Mouse (Mus musculus) limb, embryonic 11.5 days (tissue): ENCODE results near the gene Hoxb8. TPM values are rescaled to one million over a fixed set of nuclear protein-coding genes. Genes with fewer than 3 reads are reported as not detected.

ENCODE experiments used
- ATAC-seq: fragments of 200-750 bp; cut with Nextera tagmentation; 2 replicates; pipeline ENCODE4 v1.8.0; 2017; ENCODE audit warnings: low read depth; ENCODE audit not compliant: insufficient number of reproducible peaks, low FRiP score, low TSS enrichment
- DNase-seq: peaks from one replicate; pipeline ENCODE4 v3.0.0-alpha.2; 2015; ENCODE audit warnings: low spot score
- H3K27ac ChIP-seq: fragments of 300-500 bp; sonication (generic); replicated peaks from 2 replicates; pipeline ENCODE4 v1.5.1; 2014; ENCODE audit warnings: low read depth, mild to moderate bottlenecking, low read length
- H3K27me3 ChIP-seq: fragments of 300-500 bp; sonication (generic); 2 replicates; pipeline ENCODE4 v1.6.1; 2014; ENCODE audit warnings: mild to moderate bottlenecking, low read length, mixed read lengths; ENCODE audit not compliant: control insufficient read depth, insufficient read depth
- H3K36me3 ChIP-seq: fragments of 300-500 bp; sonication (generic); 2 replicates; pipeline ENCODE4 v1.6.1; 2014; ENCODE audit warnings: mild to moderate bottlenecking, low read length, moderate library complexity, mixed read lengths; ENCODE audit not compliant: control insufficient read depth, insufficient read depth
- H3K4me1 ChIP-seq: fragments of 300-500 bp; sonication (generic); 2 replicates; pipeline ENCODE4 v1.6.1; 2014; ENCODE audit warnings: low read length, mixed read lengths; ENCODE audit not compliant: control insufficient read depth, insufficient read depth
- H3K4me2 ChIP-seq: fragments of 300-500 bp; sonication (generic); 2 replicates; pipeline ENCODE4 v1.6.1; 2014; ENCODE audit warnings: low read depth, mild to moderate bottlenecking, moderate library complexity; ENCODE audit not compliant: severe bottlenecking
- H3K4me3 ChIP-seq: fragments of 300-500 bp; sonication (generic); 2 replicates; pipeline ENCODE4 v1.5.1; 2014; ENCODE audit warnings: low read depth, low read length
- H3K9ac ChIP-seq: fragments of 300-500 bp; sonication (generic); 2 replicates; pipeline ENCODE4 v1.6.1; 2014; ENCODE audit warnings: mild to moderate bottlenecking, low read length
- H3K9me3 ChIP-seq: fragments of 300-500 bp; sonication (generic); 2 replicates; pipeline ENCODE4 v1.6.1; 2016; ENCODE audit warnings: low read length; ENCODE audit not compliant: control insufficient read depth
- WGBS: fragments of 180-500 bp; shearing (Covaris S2); extraction: QIAGEN DNeasy Blood & Tissue Kit; methylation state at CpG from one replicate; pipeline ENCODE4 v1.1.7; 2014; 5-methylcytosine and 5-hydroxymethylcytosine counted together
- polyA plus RNA-seq: library from polyadenylated mRNA; unstranded; fragments of >200 nt; fragmentation: Nextera tagmentation; extraction: Ambion mirVana; gene quantifications from 2 replicates; pipeline ENCODE4 v1.2.1, GENCODE M21; 2014

The Hoxb8 gene
- polyA plus RNA-seq, 1 experiment from 2014 or later, result 0.89 TPM

DNA sequence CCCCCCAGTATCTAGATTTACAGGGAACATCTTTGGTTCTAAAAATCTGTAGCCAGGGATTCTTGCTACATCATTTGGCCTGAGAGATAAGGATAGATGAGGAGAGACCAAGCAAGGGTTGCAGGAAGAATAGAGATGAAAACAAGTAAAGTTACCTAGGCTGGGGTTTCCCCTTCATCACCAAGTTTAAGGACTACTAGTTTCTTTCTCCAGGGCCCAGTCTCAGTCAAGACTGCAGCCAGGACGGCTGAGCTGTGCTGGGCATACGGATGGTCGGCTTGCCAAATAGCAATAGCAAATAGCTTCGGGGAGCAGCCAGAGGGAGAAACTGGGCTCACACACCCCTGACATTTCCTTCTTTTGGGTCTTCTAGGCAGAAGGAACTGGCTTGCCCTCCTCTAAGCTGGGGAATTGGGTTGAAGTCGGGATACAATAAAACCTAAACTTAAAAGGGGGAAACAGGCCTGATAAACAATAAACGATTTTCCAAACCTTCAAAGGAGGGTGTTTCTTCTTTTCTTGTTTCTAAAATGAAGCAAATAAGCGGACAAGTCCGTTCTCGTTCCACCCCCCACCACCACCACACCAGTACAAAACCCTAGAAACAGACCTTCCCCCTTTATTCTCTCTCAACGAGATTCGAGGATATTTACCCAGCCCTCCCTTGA is 16.4 kb downstream of the Hoxb8 start:
- Histone ChIP-seq H3K9me3 (no peaks in the 10 kb centered on the region), H3K4me3 (no peak overlapping the region), H3K4me1 (peaks cover 26% of the 10 kb centered on the region), H3K27ac (no peak overlapping the region), H3K9ac (no peak overlapping the region), H3K4me2 (no peak overlapping the region; the same call in 1 of the 2 replicates), H3K27me3 (peaks cover 98% of the 10 kb centered on the region), H3K36me3 (no peaks in the 10 kb centered on the region)
- DNase-seq (no peak), ATAC-seq (no peak)
- 6% methylated on average over 11 of the region's 11 CpGs for WGBS

DNA sequence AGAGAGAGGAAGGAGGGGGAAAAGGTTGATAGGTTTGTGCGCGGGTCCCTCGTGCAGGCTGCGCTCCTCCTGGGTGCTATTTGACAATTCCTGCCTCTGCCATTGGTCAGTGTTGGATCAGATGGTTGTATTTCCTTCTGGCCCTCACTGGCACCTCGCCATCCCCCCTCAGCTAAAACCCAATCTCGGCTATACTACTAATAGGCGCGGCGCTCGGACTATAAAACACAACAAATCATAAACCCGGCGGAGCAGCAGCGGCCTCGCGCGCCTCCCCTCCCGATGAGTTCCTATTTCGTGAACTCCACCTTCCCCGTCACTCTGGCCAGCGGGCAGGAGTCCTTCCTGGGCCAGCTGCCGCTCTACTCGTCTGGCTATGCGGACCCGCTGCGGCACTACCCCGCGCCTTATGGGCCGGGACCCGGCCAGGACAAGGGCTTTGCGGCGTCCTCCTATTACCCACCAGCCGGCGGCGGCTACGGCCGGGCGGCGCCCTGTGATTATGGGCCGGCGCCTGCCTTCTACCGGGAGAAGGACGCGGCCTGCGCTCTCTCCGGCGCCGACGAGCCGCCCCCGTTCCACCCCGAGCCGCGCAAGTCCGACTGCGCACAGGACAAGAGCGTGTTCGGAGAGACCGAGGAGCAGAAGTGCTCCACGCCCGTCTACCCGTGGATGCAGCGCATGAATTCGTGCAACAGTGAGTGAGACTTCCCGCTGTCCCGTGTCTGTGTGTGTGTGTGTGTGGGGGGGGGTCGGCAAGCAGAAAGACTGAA is 17.4 kb downstream of the Hoxb8 start:
- H3K4me1 ChIP-seq, result peaks cover 30% of the 10 kb centered on the region
- peak overlapping the region; percentile 47 for H3K9ac ChIP-seq
- H3K4me2 ChIP-seq, result peak overlapping the region; percentile 56
- H3K27me3 ChIP-seq, result peaks cover 99% of the 10 kb centered on the region
- no peaks in the 10 kb centered on the region for H3K36me3 ChIP-seq
- DNase-seq (no peak), ATAC-seq (no peak)
- under 1% methylated on average over 66 of the region's 66 CpGs for WGBS
- no peak overlapping the region for H3K27ac ChIP-seq
- peak overlapping the region; percentile 26 for H3K4me3 ChIP-seq
- no peaks in the 10 kb centered on the region for H3K9me3 ChIP-seq

DNA sequence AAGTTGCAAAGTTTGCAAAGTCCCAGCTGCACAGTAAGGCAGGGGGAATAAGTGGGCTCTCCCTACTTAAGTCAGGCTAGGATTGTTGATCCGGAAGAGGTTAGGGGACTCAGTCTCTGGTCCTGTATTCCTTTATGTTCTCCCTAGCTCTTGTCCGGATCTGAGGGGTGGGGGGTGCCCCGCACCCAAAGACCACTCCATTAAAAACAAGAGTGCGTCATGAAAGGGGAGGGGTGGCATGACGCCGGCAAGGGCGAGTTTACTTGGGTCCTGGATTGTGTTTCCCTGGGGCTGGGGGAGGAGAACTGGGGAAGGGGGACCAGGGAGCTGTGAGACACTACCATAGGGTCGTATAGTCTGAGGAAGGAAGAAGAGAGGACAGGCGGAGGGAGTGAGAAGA is 18.1 kb downstream of the Hoxb8 start:
- ATAC-seq (no peak), DNase-seq (no peak)
- 1% methylated on average over 9 of the region's 9 CpGs for WGBS
- H3K4me1 ChIP-seq, result peaks cover 27% of the 10 kb centered on the region
- H3K27ac ChIP-seq, result no peak overlapping the region
- H3K9ac ChIP-seq, result no peak overlapping the region
- H3K9me3 ChIP-seq, result no peaks in the 10 kb centered on the region
- H3K4me3 ChIP-seq, result peak overlapping the region; percentile 26; the same call in 1 of the 2 replicates
- H3K4me2 ChIP-seq, result peak overlapping the region; percentile 56
- peaks cover 99% of the 10 kb centered on the region for H3K27me3 ChIP-seq
- no peaks in the 10 kb centered on the region for H3K36me3 ChIP-seq

DNA sequence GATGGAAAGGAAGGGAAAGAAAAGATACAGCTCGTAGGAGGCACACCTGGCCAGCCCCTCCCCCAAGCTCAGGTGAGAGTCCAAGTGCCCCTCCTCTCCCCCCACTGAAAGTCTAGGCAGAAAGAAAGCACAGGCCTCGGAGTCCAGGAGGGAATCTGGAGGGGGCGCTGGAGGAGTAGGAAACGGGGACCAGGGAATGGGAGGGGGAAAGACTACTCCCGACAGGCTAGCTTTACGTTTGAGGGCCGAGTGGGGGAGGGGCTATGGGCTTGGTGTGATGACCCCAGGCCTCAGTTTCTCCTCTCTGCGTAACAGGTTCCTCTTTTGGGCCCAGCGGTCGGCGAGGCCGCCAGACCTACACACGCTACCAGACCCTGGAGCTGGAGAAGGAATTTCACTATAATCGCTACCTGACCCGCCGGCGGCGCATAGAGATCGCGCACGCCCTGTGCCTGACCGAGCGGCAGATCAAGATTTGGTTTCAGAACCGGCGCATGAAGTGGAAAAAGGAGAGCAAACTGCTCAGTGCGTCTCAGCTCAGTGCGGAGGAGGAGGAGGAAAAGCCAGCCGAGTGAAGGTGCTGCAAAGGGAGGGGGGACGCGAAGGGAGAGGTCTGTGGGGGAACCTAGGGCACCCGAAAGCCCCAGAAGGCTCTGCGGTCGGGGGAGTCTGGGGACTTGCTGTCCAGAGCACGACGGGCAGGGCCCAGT is 18.8 kb downstream of the Hoxb8 start:
- peaks cover 27% of the 10 kb centered on the region for H3K4me1 ChIP-seq

DNA sequence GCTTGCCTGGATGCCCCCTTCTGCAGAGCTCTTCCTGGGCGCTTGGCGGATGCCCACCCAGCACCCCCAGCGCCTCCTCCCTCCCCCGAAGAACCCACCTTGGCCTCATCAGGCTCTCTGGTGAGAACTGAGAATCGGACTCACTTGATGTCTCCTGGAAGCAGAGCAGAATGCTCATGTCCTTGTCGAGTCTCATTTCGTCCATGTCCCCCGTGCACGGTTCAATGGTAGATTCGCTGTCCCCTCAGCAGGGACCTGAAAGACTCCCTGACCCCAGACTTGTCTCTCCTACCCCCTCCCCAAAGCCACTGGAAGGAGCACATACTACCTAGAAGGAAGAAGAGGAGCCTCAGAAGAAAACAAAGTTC is 19.3 kb downstream of the Hoxb8 start:
- Histone ChIP-seq H3K9me3 (no peaks in the 10 kb centered on the region), H3K4me3 (peak overlapping the region; percentile 14; the same call in 1 of the 2 replicates), H3K27ac (no peak overlapping the region), H3K9ac (no peak overlapping the region), H3K27me3 (peaks cover 99% of the 10 kb centered on the region), H3K36me3 (no peaks in the 10 kb centered on the region), H3K4me1 (peaks cover 23% of the 10 kb centered on the region), H3K4me2 (peak overlapping the region; percentile 32; the same call in 1 of the 2 replicates)
- WGBS, result 8% methylated on average over 10 of the region's 10 CpGs
- DNase-seq (no peak), ATAC-seq (no peak)

More for the DNA sequence above, 18.8 kb downstream of the Hoxb8 start:
- Histone ChIP-seq H3K27me3 (peaks cover 99% of the 10 kb centered on the region), H3K27ac (no peak overlapping the region), H3K9ac (0 out of 2 replicates have a peak overlapping the region, but pooled peaks have one; percentile 17), H3K4me3 (peak overlapping the region; percentile 14; the same call in 1 of the 2 replicates), H3K4me2 (peak overlapping the region; percentile 32; the same call in 1 of the 2 replicates), H3K9me3 (no peaks in the 10 kb centered on the region), H3K36me3 (no peaks in the 10 kb centered on the region)
- ATAC-seq (no peak), DNase-seq (no peak)
- WGBS, result 1% methylated on average over 34 of the region's 35 CpGs

DNA sequence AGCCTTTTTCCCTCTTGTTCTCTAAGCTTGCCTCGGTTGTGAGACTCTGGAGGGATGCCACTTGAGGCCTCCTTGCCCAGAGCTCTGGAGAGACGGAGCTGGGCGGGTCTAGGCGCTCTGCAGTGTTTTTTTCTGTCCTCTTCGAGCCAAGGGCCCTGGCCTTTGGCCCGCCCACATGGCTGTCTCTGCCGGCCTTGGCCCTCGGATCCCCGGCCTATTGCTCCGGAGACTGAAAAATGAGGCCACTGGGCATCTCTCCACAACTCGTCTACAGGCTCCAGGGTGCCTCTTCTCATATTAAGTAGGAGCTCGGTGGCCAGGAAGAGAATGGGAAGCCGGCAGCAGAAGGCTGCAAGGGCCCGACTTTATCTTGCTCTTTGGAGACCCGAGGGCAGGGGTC is 20.1 kb downstream of the Hoxb8 start:
- H3K4me3 ChIP-seq, result no peak overlapping the region
- DNase-seq (no peak), ATAC-seq (no peak)
- peaks cover 23% of the 10 kb centered on the region for H3K4me1 ChIP-seq
- 3% methylated on average over 15 of the region's 15 CpGs for WGBS
- no peak overlapping the region for H3K27ac ChIP-seq
- H3K36me3 ChIP-seq, result no peaks in the 10 kb centered on the region
- no peak overlapping the region for H3K9ac ChIP-seq
- H3K9me3 ChIP-seq, result no peaks in the 10 kb centered on the region
- H3K27me3 ChIP-seq, result peaks cover 99% of the 10 kb centered on the region
- no peak overlapping the region for H3K4me2 ChIP-seq

DNA sequence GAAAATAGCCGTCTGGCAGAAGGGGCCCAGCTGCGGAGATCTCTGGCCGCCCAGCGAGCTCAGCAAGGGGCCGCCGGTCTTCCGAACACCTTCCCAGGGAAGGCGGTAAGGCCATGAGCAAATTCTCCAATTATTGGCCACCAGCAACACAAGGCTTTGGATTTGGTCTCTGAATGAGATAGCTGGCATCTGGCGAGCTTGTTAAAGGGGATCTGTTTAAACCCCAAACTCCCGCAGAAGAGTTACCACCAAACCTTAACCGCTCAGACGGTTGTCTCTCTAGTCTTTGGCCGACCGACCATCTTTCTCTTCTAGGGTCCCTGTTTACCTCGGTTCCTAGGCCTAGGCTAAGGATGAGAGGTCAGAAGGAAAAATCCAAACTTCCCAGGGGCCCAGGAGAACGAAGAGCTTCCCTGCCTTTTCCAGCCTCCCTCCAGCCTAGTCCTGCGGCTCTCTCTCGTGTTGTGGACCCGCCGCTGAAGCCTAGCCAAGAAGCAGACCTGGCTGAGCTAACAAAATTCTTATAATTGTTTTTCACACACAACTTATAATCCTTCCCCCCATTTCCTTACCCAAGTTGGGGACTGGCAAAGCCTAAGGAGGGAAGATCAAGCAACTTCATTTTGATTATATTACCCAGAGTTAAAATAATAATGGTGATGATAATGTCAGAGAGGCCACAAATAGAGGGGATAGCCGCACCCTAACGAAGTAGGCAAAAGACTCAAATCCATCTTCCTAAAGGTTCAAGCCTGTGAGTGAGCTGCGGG is 20.9 kb downstream of the Hoxb8 start:
- H3K4me2 ChIP-seq, result no peak overlapping the region
- no peak for DNase-seq
- H3K4me1 ChIP-seq, result peaks cover 23% of the 10 kb centered on the region
- peaks cover 97% of the 10 kb centered on the region for H3K27me3 ChIP-seq
- no peaks in the 10 kb centered on the region for H3K9me3 ChIP-seq
- H3K27ac ChIP-seq, result no peak overlapping the region
- WGBS, result 5% methylated on average over 23 of the region's 23 CpGs
- H3K9ac ChIP-seq, result no peak overlapping the region
- ATAC-seq, result no peak
- no peaks in the 10 kb centered on the region for H3K36me3 ChIP-seq
- H3K4me3 ChIP-seq, result no peak overlapping the region
